Mouse (Mus musculus) midbrain, embryonic 12.5 days (tissue): ENCODE results near the gene Apoc1. TPM values are rescaled to one million over a fixed set of nuclear protein-coding genes. Genes with fewer than 3 reads are reported as not detected.

Experiments
- ATAC-seq: fragments of 200-750 bp; cut with Nextera tagmentation; 2 replicates; pipeline ENCODE4 v1.8.0; 2017; ENCODE audit warnings: low read depth, moderate TSS enrichment, moderate library complexity; ENCODE audit not compliant: low FRiP score
- H3K27ac ChIP-seq: fragments of 300-500 bp; sonication (generic); replicated peaks from 2 replicates; pipeline ENCODE4 v1.5.1; 2016; ENCODE audit warnings: mild to moderate bottlenecking
- H3K27me3 ChIP-seq: fragments of 300-500 bp; sonication (generic); 2 replicates; pipeline ENCODE4 v1.6.1; 2016; ENCODE audit warnings: mild to moderate bottlenecking
- H3K36me3 ChIP-seq: fragments of 300-500 bp; sonication (generic); 2 replicates; pipeline ENCODE4 v1.6.1; 2016
- H3K4me1 ChIP-seq: fragments of 300-500 bp; sonication (generic); 2 replicates; pipeline ENCODE4 v1.6.1; 2016
- H3K4me2 ChIP-seq: fragments of 300-500 bp; sonication (generic); replicated peaks from 2 replicates; pipeline ENCODE4 v1.6.1; 2016; ENCODE audit warnings: mild to moderate bottlenecking, moderate library complexity
- H3K4me3 ChIP-seq: fragments of 300-500 bp; sonication (generic); 2 replicates; pipeline ENCODE4 v1.5.1; 2016; ENCODE audit warnings: mild to moderate bottlenecking
- H3K9ac ChIP-seq: fragments of 300-500 bp; sonication (generic); replicated peaks from 2 replicates; pipeline ENCODE4 v1.6.1; 2016; ENCODE audit warnings: mild to moderate bottlenecking, moderate library complexity
- H3K9me3 ChIP-seq: fragments of 300-500 bp; sonication (generic); 2 replicates; pipeline ENCODE4 v1.6.1; 2016; ENCODE audit warnings: mild to moderate bottlenecking
- WGBS: fragments of 180-500 bp; shearing (Covaris S2); methylation state at CpG from one replicate; pipeline ENCODE4 v1.1.7; 2016; 5-methylcytosine and 5-hydroxymethylcytosine counted together
- polyA plus RNA-seq: library from polyadenylated mRNA; unstranded; fragments of >200 nt; fragmentation: Nextera tagmentation; extraction: Ambion mirVana; gene quantifications from 2 replicates; pipeline ENCODE4 v1.2.1, GENCODE M21; 2016

The Apoc1 gene
- polyA plus RNA-seq, 1 experiment from 2014 or later: 1.8 TPM

- no peak within 1 kb of the TSS for H3K9ac ChIP-seq
- WGBS: 83% methylated on average over 8 of the region's 8 CpGs
- H3K9me3 ChIP-seq: no peaks in the 10 kb centered on the region
- no peak within 1 kb of the TSS for H3K4me3 ChIP-seq
- H3K36me3 ChIP-seq: no peaks in the 10 kb centered on the region
- no peak for ATAC-seq
- no peak within 1 kb of the TSS for H3K27ac ChIP-seq
- no peaks in the 10 kb centered on the region for H3K4me1 ChIP-seq
- no peak within 1 kb of the TSS for H3K4me2 ChIP-seq
- H3K27me3 ChIP-seq: no peaks in the 10 kb centered on the region
These were observed 14.6 kb downstream of the Apoc1 start, which contains the start of gene Apoc2 for GRCm38 (mm10) chr7:19677872-19678271. Apoc2 (minus strand) TSS chr7:19677941.

GRCm38 (mm10) chr7:19676662-19677061, 15.8 kb downstream of the Apoc1 start:
- H3K27me3 ChIP-seq: no peaks in the 10 kb centered on the region
- no peaks in the 10 kb centered on the region for H3K4me1 ChIP-seq
- no peaks in the 10 kb centered on the region for H3K36me3 ChIP-seq
- no peak overlapping the region for H3K9ac ChIP-seq
- H3K4me3 ChIP-seq: no peak overlapping the region
- WGBS: 82% methylated on average over 1 of the region's 1 CpGs
- ATAC-seq: no peak
- no peak overlapping the region for H3K27ac ChIP-seq
- H3K4me2 ChIP-seq: no peak overlapping the region
- no peaks in the 10 kb centered on the region for H3K9me3 ChIP-seq

GRCm38 (mm10) chr7:19675824-19676223, 16.6 kb downstream of the Apoc1 start:
- Histone ChIP-seq H3K4me3 (no peak overlapping the region), H3K9ac (no peak overlapping the region), H3K9me3 (no peaks in the 10 kb centered on the region), H3K4me1 (no peaks in the 10 kb centered on the region), H3K27ac (no peak overlapping the region), H3K27me3 (no peaks in the 10 kb centered on the region), H3K36me3 (no peaks in the 10 kb centered on the region), H3K4me2 (no peak overlapping the region)
- 82% methylated on average over 10 of the region's 10 CpGs for WGBS
- ATAC-seq: no peak

- WGBS: 67% methylated on average over 14 of the region's 14 CpGs
- H3K27ac ChIP-seq: no peak overlapping the region
These were observed 19.3 kb downstream of the Apoc1 start for GRCm38 (mm10) chr7:19673083-19673699.

GRCm38 (mm10) chr7:19671511-19671910, 20.9 kb downstream of the Apoc1 start:
- Histone ChIP-seq H3K4me1 (peaks cover 5% of the 10 kb centered on the region; the same call in 1 of the 2 replicates), H3K9ac (no peak overlapping the region), H3K9me3 (no peaks in the 10 kb centered on the region), H3K27ac (no peak overlapping the region), H3K4me3 (no peak overlapping the region), H3K36me3 (no peaks in the 10 kb centered on the region), H3K4me2 (no peak overlapping the region), H3K27me3 (0 out of 2 replicates have a peak, but pooled peaks cover 3% of the 10 kb centered on the region)
- no peak for ATAC-seq
- 67% methylated on average over 10 of the region's 10 CpGs for WGBS

More at GRCm38 (mm10) chr7:19673083-19673699, 19.3 kb downstream of the Apoc1 start:
- ATAC-seq: no peak
- H3K9me3 ChIP-seq: no peaks in the 10 kb centered on the region
- H3K9ac ChIP-seq: no peak overlapping the region
- H3K4me3 ChIP-seq: no peak overlapping the region
- peaks cover 5% of the 10 kb centered on the region; the same call in 1 of the 2 replicates for H3K4me1 ChIP-seq
- no peak overlapping the region for H3K4me2 ChIP-seq
- no peaks in the 10 kb centered on the region for H3K36me3 ChIP-seq
- no peaks in the 10 kb centered on the region for H3K27me3 ChIP-seq

GRCm38 (mm10) chr7:19668947-19669721, 23.3 kb downstream of the Apoc1 start:
- Histone ChIP-seq H3K27ac (no peak overlapping the region), H3K4me1 (peaks cover 12% of the 10 kb centered on the region), H3K27me3 (0 out of 2 replicates have a peak, but pooled peaks cover 3% of the 10 kb centered on the region), H3K4me2 (peak overlapping the region; percentile 18; the same call in 1 of the 2 replicates), H3K9me3 (no peaks in the 10 kb centered on the region), H3K4me3 (no peak overlapping the region), H3K9ac (no peak overlapping the region), H3K36me3 (no peaks in the 10 kb centered on the region)
- peak; percentile 64 for ATAC-seq
- 7% methylated on average over 10 of the region's 10 CpGs for WGBS

GRCm38 (mm10) chr7:19667434-19667833, 25.0 kb downstream of the Apoc1 start:
- Histone ChIP-seq H3K9me3 (no peaks in the 10 kb centered on the region), H3K9ac (no peak overlapping the region), H3K4me1 (peaks cover 25% of the 10 kb centered on the region), H3K4me3 (no peak overlapping the region), H3K27me3 (0 out of 2 replicates have a peak, but pooled peaks cover 3% of the 10 kb centered on the region), H3K27ac (no peak overlapping the region), H3K36me3 (no peaks in the 10 kb centered on the region; the same call in 1 of the 2 replicates), H3K4me2 (no peak overlapping the region)
- ATAC-seq: no peak
- 81% methylated on average over 2 of the region's 2 CpGs for WGBS

- Histone ChIP-seq H3K27ac (no peak overlapping the region), H3K36me3 (peaks cover 5% of the 10 kb centered on the region; the same call in 1 of the 2 replicates), H3K9me3 (no peaks in the 10 kb centered on the region), H3K9ac (no peak overlapping the region), H3K4me2 (no peak overlapping the region), H3K4me1 (peaks cover 25% of the 10 kb centered on the region), H3K4me3 (no peak overlapping the region), H3K27me3 (0 out of 2 replicates have a peak, but pooled peaks cover 3% of the 10 kb centered on the region)
- no peak for ATAC-seq
- WGBS: 60% methylated on average over 3 of the region's 3 CpGs
These were observed 25.7 kb downstream of the Apoc1 start for GRCm38 (mm10) chr7:19666750-19667149.

- peak within 1 kb of the TSS; percentile 99 for H3K9ac ChIP-seq
- peak within 1 kb of the TSS; percentile 100 for H3K4me3 ChIP-seq
- H3K36me3 ChIP-seq: peaks cover 7% of the 10 kb centered on the region; the same call in 1 of the 2 replicates
- ATAC-seq: peak; percentile 88
- peaks cover 25% of the 10 kb centered on the region for H3K4me1 ChIP-seq
- H3K9me3 ChIP-seq: no peaks in the 10 kb centered on the region
- 0 out of 2 replicates have a peak, but pooled peaks cover 3% of the 10 kb centered on the region for H3K27me3 ChIP-seq
- under 1% methylated on average over 62 of the region's 63 CpGs for WGBS
- peak within 1 kb of the TSS; percentile 93 for H3K27ac ChIP-seq
- peak within 1 kb of the TSS; percentile 86 for H3K4me2 ChIP-seq
These were observed 27.3 kb downstream of the Apoc1 start, which contains the start of gene Clptm1 for GRCm38 (mm10) chr7:19664955-19665841. Clptm1 (minus strand) TSS chr7:19665033.

- WGBS: 1% methylated on average over 37 of the region's 37 CpGs
- H3K9me3 ChIP-seq: no peaks in the 10 kb centered on the region
- peak; percentile 64; the same call in 1 of the 2 replicates for ATAC-seq
- peaks cover 25% of the 10 kb centered on the region for H3K4me1 ChIP-seq
- H3K36me3 ChIP-seq: peaks cover 7% of the 10 kb centered on the region; the same call in 1 of the 2 replicates
- H3K27ac ChIP-seq: peak overlapping the region; percentile 93
- H3K27me3 ChIP-seq: 0 out of 2 replicates have a peak, but pooled peaks cover 3% of the 10 kb centered on the region
- H3K4me3 ChIP-seq: peak overlapping the region; percentile 100
- peak overlapping the region; percentile 99 for H3K9ac ChIP-seq
- peak overlapping the region; percentile 86 for H3K4me2 ChIP-seq
These were observed 28.0 kb downstream of the Apoc1 start for GRCm38 (mm10) chr7:19664455-19664954.

GRCm38 (mm10) chr7:19663940-19664339, 28.5 kb downstream of the Apoc1 start:
- WGBS: 24% methylated on average over 8 of the region's 8 CpGs
- Histone ChIP-seq H3K9ac (peak overlapping the region; percentile 99), H3K4me2 (peak overlapping the region; percentile 86), H3K4me1 (peaks cover 20% of the 10 kb centered on the region), H3K9me3 (no peaks in the 10 kb centered on the region), H3K27ac (no peak overlapping the region), H3K27me3 (0 out of 2 replicates have a peak, but pooled peaks cover 3% of the 10 kb centered on the region), H3K4me3 (peak overlapping the region; percentile 100), H3K36me3 (peaks cover 7% of the 10 kb centered on the region; the same call in 1 of the 2 replicates)
- ATAC-seq: no peak
